Comparison of ENCODE assay signal across 9 mouse cellular contexts in genomic region chr6:35326111-35326515, GRCm38 (mm10). TPM values are rescaled to one million over a fixed set of nuclear protein-coding genes. Genes with fewer than 3 reads are reported as not detected.
DNase-seq lines count a peak whose midpoint lies in the region; ATAC-seq and TF ChIP-seq lines count a peak whose summit lies in the region.
"Had no signal": no experiment of that assay in that cellular context is flagged by ENCODE, and none has a peak within 500 bp of the region (broad histone marks: within the 10 kb centered on the region; RNA-seq: fewer than 3 reads in every experiment).

Fam180a (minus strand) TSS chr6:35326141.

- ATAC-seq in common myeloid progenitor, adult 5-6 weeks (replicated peaks; ENCODE audit: low read depth, poor library complexity, severe bottlenecking): peak; percentile 96
- ATAC-seq in heart, postnatal 0 days (ENCODE audit: insufficient read depth, low read depth): peak; percentile 75
- ATAC-seq in stomach, embryonic 15.5 days (ENCODE audit: insufficient read depth, low FRiP score, low read depth): peak; percentile 50; the same call in 1 of the 2 replicates
- no peak for ATAC-seq in monocyte, adult 5-6 weeks (replicated peaks; ENCODE audit: insufficient number of reproducible peaks, low FRiP score, low TSS enrichment, poor library complexity, severe bottlenecking)

- peak within 1 kb of the TSS; percentile 39 for H3K4me2 ChIP-seq in heart, postnatal 0 days (ENCODE audit: low read depth, low read length)
- no peak within 1 kb of the TSS for H3K4me2 ChIP-seq in stomach, embryonic 15.5 days

- H3K4me1 ChIP-seq in heart, postnatal 0 days (ENCODE audit: control insufficient read depth, insufficient read depth): peaks cover 18% of the 10 kb centered on the region
- no peaks in the 10 kb centered on the region for H3K4me1 ChIP-seq in stomach, embryonic 15.5 days

- H3K36me3 ChIP-seq in heart, postnatal 0 days (replicated peaks; ENCODE audit: control insufficient read depth, insufficient read depth, low read length): no peaks in the 10 kb centered on the region
- no peaks in the 10 kb centered on the region for H3K36me3 ChIP-seq in stomach, embryonic 15.5 days

- peak within 1 kb of the TSS; percentile 6; the same call in 1 of the 2 replicates for H3K4me3 ChIP-seq in heart, postnatal 0 days (ENCODE audit: low read depth, low read length)
- H3K4me3 ChIP-seq in stomach, embryonic 15.5 days (replicated peaks): no peak within 1 kb of the TSS

- TF ChIP-seq EP300 in heart, postnatal 0 days (IDR thresholded peaks at IDR 0.05; ENCODE audit: low read depth): no peak

- no peak within 1 kb of the TSS for H3K9ac ChIP-seq in heart, postnatal 0 days (replicated peaks; ENCODE audit: low read depth, low read length)
- no peak within 1 kb of the TSS for H3K9ac ChIP-seq in stomach, embryonic 15.5 days

- no peak for TF ChIP-seq CTCF in heart, postnatal 0 days (IDR thresholded peaks at IDR 0.05; ENCODE audit: low read depth)

- H3K27me3 ChIP-seq in heart, postnatal 0 days (ENCODE audit: control insufficient read depth, insufficient read depth, low read length): no peaks in the 10 kb centered on the region
- no peaks in the 10 kb centered on the region for H3K27me3 ChIP-seq in stomach, embryonic 15.5 days (replicated peaks)

- DNase-seq in adrenal gland, adult 2 months: peak; percentile 16
- DNase-seq in adrenal gland, adult 8-10 months: no peak
- DNase-seq in heart, postnatal 0 days (ENCODE audit: low spot score): peak; percentile 75
- peak; percentile 52 to 54 for DNase-seq in lung, adult 18-20 months
- no peak for DNase-seq in thymus, postnatal 4 days

- H3K9me3 ChIP-seq in heart, postnatal 0 days (replicated peaks; ENCODE audit: control insufficient read depth, low read length): no peaks in the 10 kb centered on the region
- H3K9me3 ChIP-seq in stomach, embryonic 15.5 days: no peaks in the 10 kb centered on the region

- 18% methylated on average over 9 of the region's 9 CpGs for WGBS in heart, postnatal 0 days
- 47% methylated on average over 9 of the region's 9 CpGs for WGBS in stomach, embryonic 15.5 days

- H3K27ac ChIP-seq in heart, postnatal 0 days (ENCODE audit: low read depth): peak within 1 kb of the TSS; percentile 20; the same call in 1 of the 2 replicates
- H3K27ac ChIP-seq in stomach, embryonic 15.5 days: 0 out of 2 replicates have a peak within 1 kb of the TSS, but pooled peaks have one; percentile 17

RNA-seq across cellular contexts. Expression of gene Fam180a, which starts in this region (rescaled TPM):
- 1 to 10 TPM; 1.6 to 3.2 TPM for total RNA-seq in adrenal gland, adult 2 months (2021)
- polyA plus RNA-seq in adrenal gland, adult 2 months (2012; rRNA removed): 0.48 and 0.65 TPM in 2 replicates
- total RNA-seq in adrenal gland, adult 8-10 months (2022): 1 to 10 TPM; 1.6 to 3.4 (median 2.8) TPM
- total RNA-seq in common myeloid progenitor, adult 5-6 weeks (2017): not detected in 2 replicates
- total RNA-seq in heart, postnatal 0 days (2014; rRNA removed; ENCODE audit: low replicate concordance): 8.3 TPM in 1 of 2 replicates, not detected in the other
- 0.48 and 0.84 TPM in 2 replicates for polyA plus RNA-seq in heart, postnatal 0 days (2015; fragmentation: Nextera tagmentation; extraction: Ambion mirVana)
- 1.3 and 2.4 TPM in 2 replicates for polyA plus RNA-seq in stomach, embryonic 15.5 days (2015; fragmentation: Nextera tagmentation; extraction: Ambion mirVana)
- total RNA-seq in monocyte, adult 5-6 weeks (2017): 1.4 TPM in 1 of 3 replicates, not detected in the others
- total RNA-seq: neutrophil, adult 5-6 weeks had no signal

Comparison
In these comparisons a context has a peak if more than half of its experiments do, and no peak if none do; other contexts are left out.
1. DNase-seq: peak in adrenal gland, adult 2 months (single experiment), heart, postnatal 0 days (single experiment) and lung, adult 18-20 months (2 of 2); none in adrenal gland, adult 8-10 months (single experiment) and thymus, postnatal 4 days (single experiment).
2. Peak in ATAC-seq in common myeloid progenitor, adult 5-6 weeks; RNA of the gene not detected or under 1 TPM.